Mouse (Mus musculus): ENCODE measurements around the gene Wfdc8. TPM values are rescaled to one million over a fixed set of nuclear protein-coding genes. Genes with fewer than 3 reads are reported as not detected.

Gene Wfdc8
- not detected for polyA plus RNA-seq (2017; shearing (Covaris generic))

DNA sequence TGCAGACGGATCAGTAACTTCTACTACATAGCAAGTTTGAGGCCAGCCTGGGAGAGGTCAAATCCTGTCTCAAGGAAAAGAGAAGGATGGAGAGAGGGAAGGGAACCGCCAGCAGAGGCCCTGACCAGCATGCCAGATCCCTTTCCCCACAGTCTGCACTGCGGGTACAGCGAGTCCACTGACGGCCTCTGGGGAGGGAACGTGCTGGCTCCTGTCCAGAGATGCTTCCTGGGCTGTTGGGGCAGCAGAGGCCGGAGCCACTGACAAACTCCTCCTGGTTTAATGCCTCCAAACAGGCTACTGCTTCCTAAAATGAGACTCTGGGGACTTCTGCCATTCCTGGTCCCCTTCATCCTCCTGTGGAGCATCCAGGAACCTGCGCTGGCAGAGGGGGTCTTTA is at the start of gene Wfdc8, which contains the start of gene Wfdc6b:
Gene Wfdc8 (minus strand): TSS at position 156 of the 400 bp plus-strand sequence.
Gene Wfdc6b (plus strand): TSS at position 52 of the 400 bp plus-strand sequence.

DNA sequence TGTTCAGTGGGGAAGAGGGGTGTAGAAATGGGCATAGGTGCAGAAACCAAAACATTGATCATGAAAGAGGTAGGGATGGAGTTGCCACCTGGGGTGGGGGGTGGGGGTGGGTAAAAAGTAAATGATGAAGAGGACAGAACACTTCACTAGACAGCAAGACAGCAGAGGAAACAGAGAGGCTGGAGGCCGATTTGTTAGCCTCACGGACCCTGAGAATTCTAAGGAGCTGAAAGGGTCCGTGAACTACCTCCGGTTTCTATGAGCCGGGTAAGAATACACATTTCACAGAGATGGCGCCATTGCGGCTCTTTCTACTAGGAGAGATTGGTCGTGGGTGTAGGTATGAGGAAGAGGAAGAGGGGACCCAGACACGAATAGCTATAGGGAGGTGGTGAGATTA is 43.1 kb upstream of the Wfdc8 start, which contains the start of gene Wfdc9:
Gene Wfdc9 (minus strand): TSS at position 101 of the 400 bp plus-strand sequence.

GRCm38 (mm10) chr2:164655858-164656257 is 42.4 kb upstream of the Wfdc8 start, which contains the start of gene Wfdc10:
Wfdc10 (plus strand) TSS chr2:164656046.

DNA sequence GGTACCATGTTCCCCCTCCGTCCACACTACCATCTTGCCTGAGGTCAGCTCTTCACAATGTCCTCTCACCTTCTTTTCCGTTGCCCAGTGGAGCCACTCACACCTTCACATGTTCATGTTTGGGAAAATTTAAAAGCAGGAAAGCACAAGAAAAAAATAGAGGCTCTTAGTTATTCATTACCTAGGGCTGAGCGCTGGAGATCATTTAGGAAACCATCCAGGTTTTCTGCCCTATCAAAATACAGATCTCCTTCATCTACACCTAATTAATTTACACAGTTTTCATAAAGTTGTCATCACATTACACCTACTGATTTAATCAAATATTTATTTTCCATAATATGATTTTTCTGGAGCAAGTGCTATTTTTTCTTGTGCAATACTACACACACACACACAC is 25.3 kb upstream of the Wfdc8 start, which contains the start of gene Wfdc16:
Gene Wfdc16 (minus strand): TSS at position 101 of the 400 bp plus-strand sequence.

GRCm38 (mm10) chr2:164593494-164593893 is 19.9 kb downstream of the Wfdc8 start, which contains the start of gene Eppin:
Eppin (minus strand) TSS chr2:164593594.

GRCm38 (mm10) chr2:164585025-164585725 is 28.3 kb downstream of the Wfdc8 start, which contains the start of gene Wfdc6a:
Wfdc6a (minus strand) TSS chr2:164585447.

GRCm38 (mm10) chr2:164573359-164573758 is 40.1 kb downstream of the Wfdc8 start, which contains the start of gene Spint3:
Spint3 (minus strand) TSS chr2:164573459.

GRCm38 (mm10) chr2:164562391-164563188 is 50.8 kb downstream of the Wfdc8 start, which contains the start of gene Wfdc2:
Wfdc2 (plus strand) TSS chr2:164562413.

Other genes starting within 250 kb of the Wfdc8 start
- 5.0 TPM for gene Slpi, start 224.5 kb downstream of the Wfdc8 start, polyA plus RNA-seq (2017; shearing (Covaris generic))
- not detected for gene Rbpjl, start 210.5 kb downstream of the Wfdc8 start, polyA plus RNA-seq (2017; shearing (Covaris generic))
- gene Matn4, start 208.5 kb downstream of the Wfdc8 start, polyA plus RNA-seq (2017; shearing (Covaris generic)), result not detected
- 36.4 TPM for gene Sdc4, start 169.7 kb downstream of the Wfdc8 start, polyA plus RNA-seq (2017; shearing (Covaris generic))
- gene Sys1, start 156.7 kb downstream of the Wfdc8 start, polyA plus RNA-seq (2017; shearing (Covaris generic)), result 23.4 TPM
- gene Gm20458, start 152.7 kb downstream of the Wfdc8 start, polyA plus RNA-seq (2017; shearing (Covaris generic)), result 2.2 TPM
- 0.31 TPM for gene Trp53tg5, start 139.9 kb downstream of the Wfdc8 start, polyA plus RNA-seq (2017; shearing (Covaris generic))
- 5.9 TPM for gene Dbndd2, start 127.5 kb downstream of the Wfdc8 start, polyA plus RNA-seq (2017; shearing (Covaris generic))
- gene Pigt, start 116.1 kb downstream of the Wfdc8 start, polyA plus RNA-seq (2017; shearing (Covaris generic)), result 37.1 TPM
- 5.5 TPM for gene Wfdc2, start 51.2 kb downstream of the Wfdc8 start, polyA plus RNA-seq (2017; shearing (Covaris generic))
- gene Spint3, start 40.2 kb downstream of the Wfdc8 start, polyA plus RNA-seq (2017; shearing (Covaris generic)), result not detected
- gene Wfdc6a, start 28.2 kb downstream of the Wfdc8 start, polyA plus RNA-seq (2017; shearing (Covaris generic)), result not detected
- not detected for gene Eppin, start 20.0 kb downstream of the Wfdc8 start, polyA plus RNA-seq (2017; shearing (Covaris generic))
- not detected for gene Wfdc6b, start 104 bp downstream of the Wfdc8 start, polyA plus RNA-seq (2017; shearing (Covaris generic))
- gene Wfdc16, start 25.2 kb upstream of the Wfdc8 start, polyA plus RNA-seq (2017; shearing (Covaris generic)), result not detected
- gene Wfdc10, start 42.4 kb upstream of the Wfdc8 start, polyA plus RNA-seq (2017; shearing (Covaris generic)), result not detected
- not detected for gene Wfdc9, start 43.0 kb upstream of the Wfdc8 start, polyA plus RNA-seq (2017; shearing (Covaris generic))
- gene Wfdc11, start 60.5 kb upstream of the Wfdc8 start, polyA plus RNA-seq (2017; shearing (Covaris generic)), result not detected
- gene Wfdc13, start 71.5 kb upstream of the Wfdc8 start, polyA plus RNA-seq (2017; shearing (Covaris generic)), result not detected
- gene Spint4, start 84.9 kb upstream of the Wfdc8 start, polyA plus RNA-seq (2017; shearing (Covaris generic)), result not detected
- not detected for gene Spint5, start 101.7 kb upstream of the Wfdc8 start, polyA plus RNA-seq (2017; shearing (Covaris generic))
- gene Wfdc3, start 132.3 kb upstream of the Wfdc8 start, polyA plus RNA-seq (2017; shearing (Covaris generic)), result not detected
- gene Dnttip1, start 132.4 kb upstream of the Wfdc8 start, polyA plus RNA-seq (2017; shearing (Covaris generic)), result 13.0 TPM
- 18.4 TPM for gene Ube2c, start 156.3 kb upstream of the Wfdc8 start, polyA plus RNA-seq (2017; shearing (Covaris generic))
- gene Tnnc2, start 166.3 kb upstream of the Wfdc8 start, polyA plus RNA-seq (2017; shearing (Covaris generic)), result not detected
- gene Snx21, start 172.2 kb upstream of the Wfdc8 start, polyA plus RNA-seq (2017; shearing (Covaris generic)), result 8.1 TPM
- gene Acot8, start 191.3 kb upstream of the Wfdc8 start, polyA plus RNA-seq (2017; shearing (Covaris generic)), result 42.7 TPM
- gene Zswim3, start 191.5 kb upstream of the Wfdc8 start, polyA plus RNA-seq (2017; shearing (Covaris generic)), result 9.2 TPM
- 26.5 TPM for gene Zswim1, start 209.1 kb upstream of the Wfdc8 start, polyA plus RNA-seq (2017; shearing (Covaris generic))
- gene Spata25, start 214.9 kb upstream of the Wfdc8 start, polyA plus RNA-seq (2017; shearing (Covaris generic)), result 0.60 TPM
- gene Ctsa, start 219.2 kb upstream of the Wfdc8 start, polyA plus RNA-seq (2017; shearing (Covaris generic)), result 202 TPM
- 1.9 TPM for gene Neurl2, start 219.8 kb upstream of the Wfdc8 start, polyA plus RNA-seq (2017; shearing (Covaris generic))
- 0.87 TPM for gene Pltp, start 244.1 kb upstream of the Wfdc8 start, polyA plus RNA-seq (2017; shearing (Covaris generic))

All from activated CD4-positive, CD25-positive, alpha-beta regulatory T cell, adult 9 weeks (primary cell).